Mouse (Mus musculus): ENCODE measurements around the gene Kcnk7. TPM values are rescaled to one million over a fixed set of nuclear protein-coding genes. Genes with fewer than 3 reads are reported as not detected.

Gene Kcnk7
- polyA plus RNA-seq, 1 experiment from 2014 or later: 0.19 TPM

DNA sequence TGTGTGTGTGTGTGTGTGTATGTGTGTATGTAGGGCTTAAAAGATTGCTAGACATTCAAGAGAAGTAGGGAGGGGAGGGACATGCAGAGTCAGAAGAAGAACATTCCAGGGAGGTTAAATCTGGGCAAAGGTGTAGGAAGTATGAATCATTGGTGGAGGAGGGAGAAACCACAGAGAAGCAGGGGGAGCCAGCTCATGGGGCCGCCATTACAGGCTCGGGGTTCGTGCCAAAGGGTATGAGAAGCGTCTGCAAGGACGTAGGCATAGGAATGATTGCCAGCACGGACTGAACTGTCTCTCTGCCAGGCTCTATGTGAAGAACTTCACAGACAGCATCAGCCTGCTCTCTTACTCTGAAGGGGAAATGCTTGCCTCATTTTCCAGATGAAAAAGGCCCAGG, 45.3 kb downstream of the Kcnk7 start:
- DNase-seq (ENCODE audit: low spot score): no peak
- Histone ChIP-seq H3K9me3 (no peaks in the 10 kb centered on the region), H3K4me1 (peaks cover 41% of the 10 kb centered on the region), H3K36me3 (replicated peaks) (no peaks in the 10 kb centered on the region), H3K27me3 (replicated peaks; ENCODE audit: low read depth, poor library complexity, severe bottlenecking) (peaks cover 98% of the 10 kb centered on the region), H3K4me3 (no peak overlapping the region), H3K27ac (replicated peaks) (no peak overlapping the region)
- 85% methylated on average over 6 of the region's 6 CpGs for WGBS

DNA sequence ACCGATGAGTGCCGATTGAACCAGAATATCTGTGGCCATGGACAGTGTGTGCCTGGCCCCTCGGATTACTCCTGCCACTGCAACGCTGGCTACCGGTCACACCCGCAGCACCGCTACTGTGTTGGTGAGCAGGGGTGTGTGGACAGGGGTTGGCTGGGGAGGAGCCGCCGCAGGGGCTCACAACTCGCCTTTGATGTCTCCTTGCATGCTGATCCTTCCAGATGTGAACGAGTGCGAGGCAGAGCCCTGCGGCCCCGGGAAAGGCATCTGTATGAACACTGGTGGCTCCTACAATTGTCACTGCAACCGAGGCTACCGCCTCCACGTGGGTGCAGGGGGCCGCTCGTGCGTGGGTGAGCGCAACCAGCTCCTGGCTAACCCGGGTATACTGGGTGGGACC, 46.8 kb downstream of the Kcnk7 start:
- WGBS: 6% methylated on average over 22 of the region's 22 CpGs
- DNase-seq (ENCODE audit: low spot score): peak; percentile 54
- no peak overlapping the region for H3K27ac ChIP-seq (replicated peaks)
- H3K9me3 ChIP-seq: no peaks in the 10 kb centered on the region
- peaks cover 98% of the 10 kb centered on the region for H3K27me3 ChIP-seq (replicated peaks; ENCODE audit: low read depth, poor library complexity, severe bottlenecking)
- H3K4me3 ChIP-seq: peak overlapping the region; percentile 45; the same call in 1 of the 2 replicates
- H3K4me1 ChIP-seq: peaks cover 33% of the 10 kb centered on the region
- no peaks in the 10 kb centered on the region for H3K36me3 ChIP-seq (replicated peaks)

DNA sequence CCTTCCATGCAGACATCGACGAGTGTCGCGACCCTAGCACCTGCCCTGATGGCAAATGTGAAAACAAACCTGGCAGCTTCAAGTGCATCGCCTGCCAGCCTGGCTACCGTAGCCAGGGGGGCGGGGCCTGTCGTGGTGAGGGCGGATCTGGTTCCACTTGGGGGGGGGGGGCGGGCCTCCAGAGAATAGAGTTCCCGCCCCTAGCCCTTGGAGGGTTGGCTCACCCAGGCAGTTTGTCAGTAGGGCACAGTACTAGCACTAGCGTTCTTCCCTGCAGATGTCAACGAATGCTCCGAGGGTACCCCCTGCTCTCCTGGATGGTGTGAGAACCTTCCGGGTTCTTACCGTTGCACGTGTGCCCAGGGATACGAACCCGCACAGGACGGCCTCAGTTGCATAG, 47.6 kb downstream of the Kcnk7 start:
- Histone ChIP-seq H3K36me3 (replicated peaks) (no peaks in the 10 kb centered on the region), H3K4me3 (peak overlapping the region; percentile 45), H3K27me3 (replicated peaks; ENCODE audit: low read depth, poor library complexity, severe bottlenecking) (peaks cover 98% of the 10 kb centered on the region), H3K4me1 (peaks cover 33% of the 10 kb centered on the region), H3K27ac (replicated peaks) (no peak overlapping the region), H3K9me3 (no peaks in the 10 kb centered on the region)
- peak; percentile 48 for DNase-seq (ENCODE audit: low spot score)
- WGBS: 7% methylated on average over 20 of the region's 20 CpGs

DNA sequence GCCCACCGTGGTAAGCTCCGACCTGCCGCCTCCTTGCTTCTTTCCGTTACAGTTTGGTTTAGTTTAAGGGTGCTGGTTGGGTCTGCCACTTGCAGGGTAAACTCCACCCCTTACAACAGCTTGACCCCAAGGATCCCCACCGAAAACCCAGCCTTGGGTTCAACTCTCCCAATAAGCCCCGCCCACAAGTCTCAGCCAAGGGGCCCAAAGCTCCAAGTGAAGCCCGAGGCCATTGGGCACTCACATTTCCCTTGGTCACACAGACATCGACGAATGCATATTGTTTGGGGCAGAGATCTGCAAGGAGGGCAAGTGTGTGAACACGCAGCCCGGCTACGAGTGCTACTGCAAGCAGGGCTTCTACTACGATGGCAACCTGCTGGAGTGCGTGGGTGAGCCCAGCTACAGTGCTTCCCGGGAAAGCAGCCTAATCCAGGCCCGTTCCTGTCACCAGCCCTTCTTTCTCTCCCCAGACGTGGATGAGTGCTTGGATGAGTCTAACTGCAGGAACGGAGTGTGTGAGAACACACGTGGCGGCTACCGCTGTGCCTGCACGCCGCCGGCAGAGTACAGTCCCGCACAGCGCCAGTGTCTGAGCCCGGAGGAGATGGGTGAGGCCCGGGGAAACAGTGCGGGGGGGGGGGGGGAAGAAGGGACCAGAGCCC, 52.3 kb downstream of the Kcnk7 start:
- Histone ChIP-seq H3K27ac (replicated peaks) (peak overlapping the region; percentile 37; the same call in 1 of the 2 replicates), H3K4me3 (peak overlapping the region; percentile 50), H3K36me3 (replicated peaks) (peaks cover 47% of the 10 kb centered on the region), H3K4me1 (peaks cover 28% of the 10 kb centered on the region), H3K27me3 (replicated peaks; ENCODE audit: low read depth, poor library complexity, severe bottlenecking) (peaks cover 78% of the 10 kb centered on the region), H3K9me3 (no peaks in the 10 kb centered on the region)
- DNase-seq (ENCODE audit: low spot score): peak; percentile 40
- WGBS: 6% methylated on average over 28 of the region's 29 CpGs

Small RNA genes lying within 50 kb of the gene (microRNA-seq; reads per million reads assigned to microRNA genes)
- not detected for gene Mir6987

Other genes starting within 250 kb of the Kcnk7 start
- 6.2 and 7.4 TPM in 2 replicates for gene Ccdc85b, start 246.5 kb upstream of the Kcnk7 start, polyA plus RNA-seq (2016; fragmentation: Nextera tagmentation; extraction: Ambion mirVana)
- 101 and 109 TPM in 2 replicates for gene Fibp, start 243.8 kb upstream of the Kcnk7 start, polyA plus RNA-seq (2016; fragmentation: Nextera tagmentation; extraction: Ambion mirVana)
- gene Ctsw, start 235.9 kb upstream of the Kcnk7 start, polyA plus RNA-seq (2016; fragmentation: Nextera tagmentation; extraction: Ambion mirVana): 1.1 and 1.5 TPM in 2 replicates
- gene Efemp2, start 230.4 kb upstream of the Kcnk7 start, polyA plus RNA-seq (2016; fragmentation: Nextera tagmentation; extraction: Ambion mirVana): 75.8 and 80.6 TPM in 2 replicates
- gene Mus81, start 216.0 kb upstream of the Kcnk7 start, polyA plus RNA-seq (2016; fragmentation: Nextera tagmentation; extraction: Ambion mirVana): 41.1 and 45.1 TPM in 2 replicates
- 3,028 and 3,069 TPM in 2 replicates for gene Cfl1, start 213.9 kb upstream of the Kcnk7 start, polyA plus RNA-seq (2016; fragmentation: Nextera tagmentation; extraction: Ambion mirVana)
- gene 1700020D05Rik, start 200.6 kb upstream of the Kcnk7 start, polyA plus RNA-seq (2016; fragmentation: Nextera tagmentation; extraction: Ambion mirVana): not detected in 2 replicates
- gene Snx32, start 193.8 kb upstream of the Kcnk7 start, polyA plus RNA-seq (2016; fragmentation: Nextera tagmentation; extraction: Ambion mirVana): 6.3 and 8.4 TPM in 2 replicates
- 0.83 and 1.3 TPM in 2 replicates for gene Ovol1, start 143.7 kb upstream of the Kcnk7 start, polyA plus RNA-seq (2016; fragmentation: Nextera tagmentation; extraction: Ambion mirVana)
- gene Ap5b1, start 136.3 kb upstream of the Kcnk7 start, polyA plus RNA-seq (2016; fragmentation: Nextera tagmentation; extraction: Ambion mirVana): 2.1 and 2.6 TPM in 2 replicates
- gene Rnaseh2c, start 102.5 kb upstream of the Kcnk7 start, polyA plus RNA-seq (2016; fragmentation: Nextera tagmentation; extraction: Ambion mirVana): 174 and 177 TPM in 2 replicates
- gene Kat5, start 94.1 kb upstream of the Kcnk7 start, polyA plus RNA-seq (2016; fragmentation: Nextera tagmentation; extraction: Ambion mirVana): 59.7 and 60.7 TPM in 2 replicates
- gene Rela, start 66.9 kb upstream of the Kcnk7 start, polyA plus RNA-seq (2016; fragmentation: Nextera tagmentation; extraction: Ambion mirVana): 34.3 and 36.8 TPM in 2 replicates
- gene Sipa1, start 40.7 kb upstream of the Kcnk7 start, polyA plus RNA-seq (2016; fragmentation: Nextera tagmentation; extraction: Ambion mirVana): 28.7 and 31.2 TPM in 2 replicates
- 32.1 and 34.0 TPM in 2 replicates for gene Map3k11, start 15.6 kb upstream of the Kcnk7 start, polyA plus RNA-seq (2016; fragmentation: Nextera tagmentation; extraction: Ambion mirVana)
- gene Pcnx3, start 15.5 kb upstream of the Kcnk7 start, polyA plus RNA-seq (2016; fragmentation: Nextera tagmentation; extraction: Ambion mirVana): 30.3 and 30.6 TPM in 2 replicates
- gene Ehbp1l1, start 21.9 kb downstream of the Kcnk7 start, polyA plus RNA-seq (2016; fragmentation: Nextera tagmentation; extraction: Ambion mirVana): 7.9 and 8.0 TPM in 2 replicates
- 147 and 151 TPM in 2 replicates for gene Fam89b, start 25.3 kb downstream of the Kcnk7 start, polyA plus RNA-seq (2016; fragmentation: Nextera tagmentation; extraction: Ambion mirVana)
- gene Ltbp3, start 36.5 kb downstream of the Kcnk7 start, polyA plus RNA-seq (2016; fragmentation: Nextera tagmentation; extraction: Ambion mirVana): 3.4 and 3.5 TPM in 2 replicates
- gene Scyl1, start 67.1 kb downstream of the Kcnk7 start, polyA plus RNA-seq (2016; fragmentation: Nextera tagmentation; extraction: Ambion mirVana): 72.0 and 74.9 TPM in 2 replicates
- 44.6 and 45.4 TPM in 2 replicates for gene Frmd8, start 170.9 kb downstream of the Kcnk7 start, polyA plus RNA-seq (2016; fragmentation: Nextera tagmentation; extraction: Ambion mirVana)
- 2.5 and 2.9 TPM in 2 replicates for gene Slc25a45, start 173.4 kb downstream of the Kcnk7 start, polyA plus RNA-seq (2016; fragmentation: Nextera tagmentation; extraction: Ambion mirVana)
- gene Tigd3, start 189.8 kb downstream of the Kcnk7 start, polyA plus RNA-seq (2016; fragmentation: Nextera tagmentation; extraction: Ambion mirVana): 6.8 and 7.4 TPM in 2 replicates
- gene Dpf2, start 208.6 kb downstream of the Kcnk7 start, polyA plus RNA-seq (2016; fragmentation: Nextera tagmentation; extraction: Ambion mirVana): 231 and 251 TPM in 2 replicates
- gene Cdc42ep2, start 220.4 kb downstream of the Kcnk7 start, polyA plus RNA-seq (2016; fragmentation: Nextera tagmentation; extraction: Ambion mirVana): 1.5 and 2.2 TPM in 2 replicates

Data from embryonic facial prominence, embryonic 10.5 days (tissue).